Mouse (Mus musculus) left cerebral cortex, postnatal 14 days (tissue): ENCODE results near the gene Tacr2. TPM values are rescaled to one million over a fixed set of nuclear protein-coding genes. Genes with fewer than 3 reads are reported as not detected.

ENCODE experiments used
- DNase-seq, 2 experiments: peaks; one replicate each; pipeline ENCODE4 v3.0.0; 2021 to 2022; ENCODE audit warnings: low spot score in 2 of 2, mixed read lengths in 1 of 2
- intact Hi-C: fragments of 180-260 bp; cut with DNase I; formaldehyde crosslinking; loops from one replicate; pipeline ENCODE4 v1.15.1; 2025
- total RNA-seq, 2 experiments: library from RNA; stranded (reverse); gene quantifications; 2 replicates each; pipeline ENCODE4 v1.2.3; 2021

Gene Tacr2
- total RNA-seq, 2 experiments from 2014 or later = 0.15 to 0.19 TPM

GRCm38 (mm10) chr10:62283206-62283792 is 31.1 kb downstream of the Tacr2 start:
- DNase-seq = no peak
- intact Hi-C loops = no loop called here

GRCm38 (mm10) chr10:62287460-62288124 is 35.4 kb downstream of the Tacr2 start:
- DNase-seq = no peak

GRCm38 (mm10) chr10:62294112-62294511 is 41.9 kb downstream of the Tacr2 start:
- peak; percentile 30 to 69 for DNase-seq
- intact Hi-C loops = no loop called here

More at GRCm38 (mm10) chr10:62287460-62288124, 35.4 kb downstream of the Tacr2 start:
- intact Hi-C loops = no loop called here

- intact Hi-C loops = no loop called here
- peak in 1 of 2 experiments; percentile 43 for DNase-seq
These were observed 44.0 kb downstream of the Tacr2 start for GRCm38 (mm10) chr10:62296086-62296872.

GRCm38 (mm10) chr10:62300006-62300827 is 48.0 kb downstream of the Tacr2 start:
- peak; percentile 42 to 89 for DNase-seq
- intact Hi-C loops = no loop called here

GRCm38 (mm10) chr10:62305090-62305489 is 52.9 kb downstream of the Tacr2 start:
- no peak for DNase-seq
- intact Hi-C loops = no loop called here

GRCm38 (mm10) chr10:62306483-62306882 is 54.2 kb downstream of the Tacr2 start:
- intact Hi-C loops = no loop called here

GRCm38 (mm10) chr10:62308896-62309491 is 56.8 kb downstream of the Tacr2 start:
- no peak for DNase-seq
- intact Hi-C loops = no loop called here

More at GRCm38 (mm10) chr10:62306483-62306882, 54.2 kb downstream of the Tacr2 start:
- no peak for DNase-seq

- intact Hi-C loops = no loop called here
- DNase-seq = no peak
These were observed 57.4 kb downstream of the Tacr2 start for GRCm38 (mm10) chr10:62309593-62309992.

- DNase-seq = no peak
- intact Hi-C loops = no loop called here
These were observed 58.2 kb downstream of the Tacr2 start for GRCm38 (mm10) chr10:62310259-62311039.

- intact Hi-C loops = no loop called here
- DNase-seq = peak; percentile 49 to 61
These were observed 59.2 kb downstream of the Tacr2 start for GRCm38 (mm10) chr10:62311464-62311863.

GRCm38 (mm10) chr10:62313140-62313539 is 60.9 kb downstream of the Tacr2 start:
- intact Hi-C loops = no loop called here
- DNase-seq = no peak

GRCm38 (mm10) chr10:62313885-62314424 is 61.7 kb downstream of the Tacr2 start:
- intact Hi-C loops = no loop called here
- DNase-seq = no peak

Other genes with a start within 250 kb of the Tacr2 start
- not detected for gene Neurog3, start 119.3 kb upstream of the Tacr2 start, total RNA-seq
- 10 to 100 TPM; 51.0 to 60.4 TPM for gene Fam241b, start 108.5 kb upstream of the Tacr2 start, total RNA-seq
- 1 to 10 TPM; 8.4 to 8.7 TPM for gene Tspan15, start 21.2 kb upstream of the Tacr2 start, total RNA-seq
- 100 to 1,000 TPM; 321 to 322 TPM for gene Hk1, start 127.5 kb downstream of the Tacr2 start, total RNA-seq
- gene Hkdc1, start 170.1 kb downstream of the Tacr2 start, total RNA-seq = 10 to 100 TPM; 12.5 to 15.3 TPM
- 1 to 10 TPM; 2.2 to 3.1 TPM for gene 4930507D05Rik, start 197.1 kb downstream of the Tacr2 start, total RNA-seq
- gene Supv3l1, start 197.3 kb downstream of the Tacr2 start, total RNA-seq = 10 to 100 TPM; 22.6 to 23.2 TPM
- gene Vps26a, start 234.4 kb downstream of the Tacr2 start, total RNA-seq = 10 to 100 TPM; 45.5 to 46.5 TPM